Mouse (Mus musculus) liver, embryonic 14 days (tissue): Measurements from ENCODE around the gene Serpinb6a. TPM values are rescaled to one million over a fixed set of nuclear protein-coding genes. Genes with fewer than 3 reads are reported as not detected.

ENCODE experiments used
- polyA plus RNA-seq: library from polyadenylated mRNA; depleted of rRNA; stranded (reverse); fragments of >200 nt; gene quantifications from 2 replicates; pipeline ENCODE4 v1.2.3, GENCODE M21; 2012; rRNA removed

The Serpinb6a gene
- polyA plus RNA-seq: 13.0 and 16.9 TPM in 2 replicates

DNA sequence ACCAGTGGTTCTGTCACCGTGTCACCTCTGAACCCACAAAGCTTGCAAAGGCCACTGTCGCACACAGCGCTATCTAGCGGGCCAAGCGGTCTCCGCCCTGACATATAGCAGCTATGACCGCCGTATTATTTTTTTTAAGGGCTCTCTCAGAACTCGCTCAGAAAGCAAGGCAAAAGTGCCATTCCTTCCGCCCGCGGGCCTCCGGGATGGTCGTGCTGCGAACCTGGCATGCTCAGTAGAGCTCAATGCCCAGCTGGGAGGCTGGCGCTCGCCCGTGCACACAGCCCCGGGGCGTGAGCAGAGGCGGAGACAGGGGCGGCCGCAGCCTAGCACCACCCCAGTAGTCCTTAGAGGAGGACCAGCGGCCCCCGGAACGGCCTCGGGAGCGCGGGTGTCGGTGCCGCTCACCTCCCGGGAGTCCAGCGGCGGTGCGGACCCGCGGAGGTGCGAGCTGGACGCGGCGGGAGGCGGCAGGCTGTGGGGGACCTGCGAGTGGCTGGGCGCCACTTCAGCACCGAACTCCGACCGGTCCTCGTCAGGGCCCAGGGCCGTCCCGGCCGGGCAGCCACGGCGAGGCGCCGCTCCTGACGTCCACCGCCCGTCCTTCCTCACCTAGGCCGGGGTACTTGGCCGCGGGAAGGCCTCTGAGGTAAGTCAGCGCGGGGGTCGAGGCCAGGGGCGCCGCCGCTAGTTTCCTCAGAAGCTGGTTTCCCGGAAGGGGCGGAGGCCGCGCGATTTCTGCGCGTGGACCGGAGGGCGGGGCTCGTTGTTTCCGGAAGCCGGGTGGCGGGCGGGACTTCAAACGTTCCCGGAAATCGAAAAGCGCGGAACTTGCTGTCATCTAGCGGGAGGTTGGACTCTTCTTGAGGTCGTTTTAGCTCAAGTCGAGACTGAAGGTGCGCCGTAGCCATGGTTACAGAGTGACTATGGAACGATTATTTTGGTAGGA, at the start of gene Serpinb6a, which contains the start of gene Ripk1:
TSS of gene Serpinb6a (minus strand) at position 737 of the 949 bp plus-strand sequence.
TSS of gene Ripk1 (plus strand) at position 306 of the 949 bp plus-strand sequence.

GRCm38 (mm10) chr13:34037172-34038055, 34.8 kb upstream of the Serpinb6a start, which contains the start of gene Bphl:
Gene Bphl, plus strand, starts transcription at chr13:34037597.

GRCm38 (mm10) chr13:33964206-33965046, 38.2 kb downstream of the Serpinb6a start, which contains the start of gene Nqo2:
Gene Nqo2, plus strand, starts transcription at chr13:33964687.

DNA sequence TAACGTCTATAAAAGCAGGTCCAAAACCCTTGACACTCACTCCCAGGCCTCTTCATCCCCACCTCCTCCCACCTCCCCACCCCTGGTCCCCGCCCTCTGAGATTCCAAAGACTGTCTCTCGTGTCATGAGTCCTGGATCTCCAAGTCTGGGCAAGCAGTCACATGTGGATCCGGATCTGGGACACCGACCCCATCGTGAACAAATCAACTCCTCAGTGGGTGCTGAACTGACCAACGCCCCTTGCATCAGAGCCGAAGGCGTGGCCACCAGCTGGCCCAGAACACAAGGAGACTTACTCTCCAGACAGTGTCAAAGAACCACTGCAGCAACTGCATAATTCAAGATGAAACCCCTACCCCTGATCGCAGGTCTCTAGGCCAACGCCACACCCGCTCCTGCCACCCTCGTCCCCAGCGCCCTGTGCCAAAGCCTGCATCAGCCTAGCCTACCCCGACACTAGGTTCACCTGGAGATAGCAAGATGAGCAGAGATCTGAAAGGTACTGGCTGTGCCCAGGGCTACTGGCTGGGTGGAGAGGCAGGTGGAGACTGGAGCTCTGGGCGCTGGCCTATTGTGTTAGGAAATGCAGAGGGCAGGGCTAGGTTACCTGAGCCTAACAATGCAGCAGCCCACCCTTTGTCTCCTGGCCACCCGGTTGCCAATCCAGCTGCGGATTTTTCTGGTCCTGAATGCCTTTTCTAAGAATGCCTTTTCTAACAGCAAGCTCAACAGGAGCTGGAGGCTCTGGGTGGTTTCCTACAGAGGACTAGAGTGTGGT, 97.2 kb downstream of the Serpinb6a start, which contains the start of gene Serpinb6c:
TSS of gene Serpinb6c (minus strand) at position 533 of the 779 bp plus-strand sequence.

Other genes starting within 250 kb of the Serpinb6a start
- not detected in 2 replicates for gene Serpinb6e, start 159.4 kb downstream of the Serpinb6a start, polyA plus RNA-seq
- gene Serpinb6c, start 97.1 kb downstream of the Serpinb6a start, polyA plus RNA-seq: not detected in 2 replicates
- 12.7 and 14.1 TPM in 2 replicates for gene Nqo2, start 38.1 kb downstream of the Serpinb6a start, polyA plus RNA-seq
- 4.9 and 5.6 TPM in 2 replicates for gene Ripk1, start 431 bp downstream of the Serpinb6a start, polyA plus RNA-seq
- gene Bphl, start 34.8 kb upstream of the Serpinb6a start, polyA plus RNA-seq: 19.2 and 23.8 TPM in 2 replicates
- gene Tubb2a, start 75.2 kb upstream of the Serpinb6a start, polyA plus RNA-seq: 66.4 and 73.3 TPM in 2 replicates
- gene Tubb2b, start 127.7 kb upstream of the Serpinb6a start, polyA plus RNA-seq: 2.0 and 6.3 TPM in 2 replicates
- gene Psmg4, start 160.2 kb upstream of the Serpinb6a start, polyA plus RNA-seq: 40.0 and 43.4 TPM in 2 replicates